Mouse (Mus musculus): ENCODE results near the gene Psd.

- TF ChIP-seq CTCF (IDR thresholded peaks at IDR 0.05; ENCODE audit: extremely low read depth, insufficient read depth, low read length) (no peak), POLR2A (IDR thresholded peaks at IDR 0.05; ENCODE audit: extremely low read depth, insufficient read depth, low read length) (no peak)
These were observed 9.4 kb downstream of the Psd start for GRCm38 (mm10) chr19:46317546-46317885.
